Mouse (Mus musculus): ENCODE measurements at regions not wholly inside any gene's neighbourhood (a gene's known extent, or its start where the extent isn't known, plus 50 kb on each side); places are given as distances from the start of the nearest gene placed in this dataset.
A peak's percentile ranks its signal among the peaks of the same experiment; 100 is the strongest.

DNA sequence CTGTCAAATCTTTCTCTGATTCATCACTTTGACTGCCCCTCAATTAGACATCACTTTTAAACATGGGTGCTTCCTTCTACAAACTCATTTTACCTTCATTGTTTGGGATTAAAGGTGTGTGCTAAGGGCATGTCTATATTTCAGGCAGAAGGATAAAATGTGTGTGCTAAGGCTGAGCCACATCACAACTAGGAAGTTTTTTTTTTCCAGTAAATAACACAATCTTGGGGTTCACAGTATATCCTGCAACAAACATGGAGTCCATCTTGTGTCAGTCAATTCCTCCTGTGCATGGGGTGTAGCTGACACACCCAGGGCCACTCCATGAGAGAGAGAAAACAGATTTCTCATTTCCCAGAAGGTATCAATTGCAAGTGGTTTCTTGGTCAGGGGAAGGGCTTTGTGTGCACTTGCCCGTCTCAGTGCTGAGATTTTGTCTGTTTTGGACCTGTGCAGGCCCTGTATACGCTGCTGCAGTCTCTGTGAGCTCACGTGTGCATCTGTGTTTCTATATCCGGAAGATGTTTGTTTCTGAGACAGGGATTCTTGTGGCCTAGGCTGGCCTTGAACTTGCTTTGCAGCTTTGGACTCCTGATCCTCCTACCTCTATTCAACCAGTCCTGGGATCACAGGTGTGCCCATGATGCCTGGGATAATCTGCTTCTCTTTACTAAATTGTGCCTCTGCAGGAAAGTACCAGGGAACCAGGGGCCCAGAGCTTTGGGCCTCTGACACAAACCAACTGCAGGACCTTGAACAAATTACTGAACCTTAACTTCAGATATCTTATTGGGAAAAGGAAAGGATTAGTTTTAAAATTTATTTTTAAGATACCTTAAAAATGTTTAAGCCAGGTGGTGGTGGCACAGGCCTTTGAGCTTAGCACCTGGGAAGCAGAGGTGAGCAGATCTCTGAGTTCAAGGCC is 63.9 kb upstream of the Cpsf6 start:
- intact Hi-C loops (cut with DNase I): no loop called here
- no peak for TF ChIP-seq CTCF (IDR thresholded peaks at IDR 0.05)
- Histone ChIP-seq H3K4me3 (no peak overlapping the region), H3K27ac (no peak overlapping the region)
- no peak for DNase-seq

DNA sequence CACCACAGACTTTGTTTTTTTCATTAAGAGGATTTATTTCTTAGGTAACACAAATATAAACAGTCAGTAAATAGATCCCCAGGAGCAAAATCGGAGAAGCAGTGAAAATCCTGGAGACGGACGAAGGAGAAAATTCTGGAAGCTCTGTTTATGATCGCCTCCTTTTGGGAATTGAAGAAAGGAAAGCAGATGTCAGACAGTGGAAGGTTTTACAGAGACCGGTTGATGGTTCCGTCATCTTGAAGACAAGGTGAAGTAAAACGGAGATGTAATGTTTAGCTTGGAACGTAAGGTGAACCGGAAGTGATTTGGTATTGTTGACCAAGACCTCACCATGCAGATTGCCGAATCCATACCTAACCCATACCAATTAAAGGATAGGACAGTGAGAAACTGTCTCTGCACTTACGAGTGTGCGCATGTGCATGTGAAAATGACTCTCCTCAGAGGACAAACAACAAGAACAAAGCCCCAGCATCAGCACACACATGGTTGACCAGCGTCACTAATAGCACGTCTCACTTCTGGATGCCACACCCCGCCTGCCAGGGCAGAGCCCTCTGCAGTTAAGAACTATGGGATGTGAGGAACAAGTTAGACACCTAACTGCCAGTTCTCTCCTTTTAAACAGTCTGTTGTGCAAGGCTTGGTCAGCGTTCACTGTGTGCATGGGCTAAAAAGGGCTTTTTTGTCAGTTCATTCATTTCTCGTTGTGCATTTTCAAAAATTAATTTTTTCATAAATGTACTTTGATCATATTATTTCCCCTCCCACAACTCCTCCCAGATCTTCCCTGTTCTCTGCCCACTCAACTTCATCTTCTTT is 62.4 kb upstream of the Cpsf6 start:
- DNase-seq: no peak
- no peak for TF ChIP-seq CTCF (IDR thresholded peaks at IDR 0.05)

DNA sequence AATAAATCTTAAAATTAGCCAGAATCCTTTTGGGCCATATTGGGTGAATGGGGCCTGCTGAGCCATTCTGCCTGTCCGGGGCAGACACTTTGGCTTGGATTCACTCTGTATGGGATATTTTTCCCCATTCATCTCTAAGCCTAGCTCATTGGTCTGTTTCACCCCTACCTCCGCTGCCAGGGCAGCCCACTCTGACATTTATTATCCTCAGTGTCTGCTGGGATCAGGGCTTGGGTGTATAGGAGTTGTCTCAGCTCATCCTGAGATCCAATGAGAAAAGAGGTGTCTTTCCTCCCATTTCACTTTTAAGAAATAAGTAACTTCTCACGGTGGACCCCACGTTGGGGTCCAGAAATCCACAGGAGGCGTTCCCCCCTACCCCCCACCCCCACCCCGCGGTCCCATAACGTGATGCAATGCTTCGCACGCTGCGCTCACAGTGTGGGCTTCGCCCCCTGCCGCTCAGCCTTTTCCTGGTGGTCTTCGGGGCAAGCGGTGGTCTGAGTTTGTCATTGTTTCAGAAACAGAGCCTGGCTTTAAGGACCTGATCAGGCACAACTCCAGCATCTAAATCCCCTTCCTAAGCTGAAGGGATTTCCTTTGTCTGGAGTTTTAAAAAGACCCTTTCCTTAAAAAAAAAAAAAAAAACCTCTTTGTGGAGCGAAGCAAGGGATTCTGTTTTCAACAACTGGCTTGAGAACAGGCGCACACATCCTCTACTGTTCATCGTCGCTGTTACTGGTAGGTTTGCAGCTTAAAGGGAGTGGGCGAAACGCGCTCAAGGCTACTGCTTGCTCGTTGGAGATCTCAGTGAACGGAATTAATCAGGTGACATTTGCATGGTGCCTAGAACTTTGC is 61.5 kb upstream of the Cpsf6 start:
- intact Hi-C loops (cut with DNase I): no loop called here
- H3K27ac ChIP-seq: no peak overlapping the region
- no peak overlapping the region for H3K4me3 ChIP-seq
- DNase-seq: no peak
- TF ChIP-seq CTCF (IDR thresholded peaks at IDR 0.05): no peak

More for the DNA sequence above, 62.4 kb upstream of the Cpsf6 start:
- intact Hi-C loops (cut with DNase I): no loop called here
- Histone ChIP-seq H3K27ac (no peak overlapping the region), H3K4me3 (no peak overlapping the region)

DNA sequence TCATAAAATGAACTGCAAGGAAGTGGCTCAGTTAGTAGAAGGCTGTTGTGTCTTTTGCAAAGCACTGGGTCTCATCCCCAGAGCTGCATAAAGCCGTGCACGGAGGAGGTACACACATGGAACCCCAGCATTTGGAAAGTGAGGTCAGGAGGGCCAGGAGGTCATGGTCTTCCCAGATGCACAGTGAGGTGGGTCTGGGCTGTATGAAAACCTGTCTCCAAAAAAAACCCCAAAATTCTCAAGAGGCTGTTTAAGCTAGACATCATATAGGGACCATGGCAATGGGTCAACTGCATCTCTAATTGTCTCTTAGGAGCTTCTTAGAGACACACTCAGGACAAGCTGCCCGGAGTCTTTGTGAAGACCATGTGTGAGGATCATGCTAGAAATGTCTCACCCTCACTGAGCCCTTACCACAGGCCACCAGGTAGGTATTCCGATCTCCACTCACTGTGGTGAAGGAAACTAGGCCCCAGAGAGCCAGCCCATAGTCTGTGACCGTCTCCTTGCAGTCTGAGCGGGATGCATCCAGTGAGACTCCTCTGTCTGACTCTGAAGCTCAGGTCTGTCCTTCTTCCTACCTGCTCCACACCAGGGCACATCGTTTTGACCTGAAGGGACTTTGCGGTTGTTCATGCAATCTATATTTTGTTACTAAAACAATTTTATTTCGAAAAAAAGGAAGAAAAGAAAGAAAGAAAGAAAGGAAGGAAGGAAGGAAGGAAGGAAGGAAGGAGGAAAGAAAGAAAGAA is 60.6 kb upstream of the Cpsf6 start:
- H3K4me3 ChIP-seq: no peak overlapping the region
- intact Hi-C loops (cut with DNase I): no loop called here
- no peak for TF ChIP-seq CTCF (IDR thresholded peaks at IDR 0.05)
- DNase-seq: no peak
- no peak overlapping the region for H3K27ac ChIP-seq

DNA sequence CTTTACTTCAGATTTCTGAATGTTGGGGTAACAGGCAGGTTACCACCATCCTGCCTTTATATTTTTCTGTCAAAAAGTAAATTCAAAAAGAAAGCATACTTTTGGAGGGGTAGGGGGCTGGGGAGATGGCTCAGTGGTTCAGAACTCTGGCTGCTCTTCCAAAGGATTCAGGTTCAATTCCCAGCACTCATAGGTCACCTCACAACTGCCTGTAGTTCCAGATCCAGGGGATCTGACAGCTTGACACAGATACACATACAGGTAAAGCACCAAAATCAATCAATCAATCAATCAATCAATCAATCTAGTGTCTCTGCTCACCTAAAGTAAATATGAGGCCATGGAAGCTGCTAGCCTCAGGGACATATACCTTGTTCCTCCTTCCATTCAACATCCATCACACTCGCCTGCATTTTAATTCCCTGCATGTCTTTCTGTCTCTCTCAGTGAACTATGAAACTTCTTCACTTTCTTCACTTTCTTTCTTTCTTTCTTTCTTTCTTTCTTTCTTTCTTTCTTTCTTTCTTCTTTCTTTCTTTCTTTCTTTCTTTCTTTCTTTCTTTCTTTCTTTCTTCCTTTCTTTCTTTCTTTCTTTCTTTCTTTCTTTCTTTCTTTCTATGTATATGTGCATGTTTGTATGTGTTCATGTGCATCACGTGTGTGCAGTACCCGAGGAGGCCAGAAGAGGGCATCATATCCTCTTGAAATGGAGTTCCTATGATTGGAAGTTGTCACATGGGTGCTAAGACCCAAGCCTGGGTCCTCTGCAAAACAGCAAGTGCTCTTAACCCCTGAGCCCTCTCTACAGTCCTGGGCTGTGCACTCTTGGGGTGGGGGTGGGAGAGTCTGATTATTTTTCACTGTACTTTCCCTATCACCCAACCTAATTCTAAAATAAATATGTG is 59.6 kb upstream of the Cpsf6 start:
- Histone ChIP-seq H3K4me3 (no peak overlapping the region), H3K27ac (no peak overlapping the region)
- no peak for DNase-seq
- intact Hi-C loops (cut with DNase I): no loop called here
- no peak for TF ChIP-seq CTCF (IDR thresholded peaks at IDR 0.05)

DNA sequence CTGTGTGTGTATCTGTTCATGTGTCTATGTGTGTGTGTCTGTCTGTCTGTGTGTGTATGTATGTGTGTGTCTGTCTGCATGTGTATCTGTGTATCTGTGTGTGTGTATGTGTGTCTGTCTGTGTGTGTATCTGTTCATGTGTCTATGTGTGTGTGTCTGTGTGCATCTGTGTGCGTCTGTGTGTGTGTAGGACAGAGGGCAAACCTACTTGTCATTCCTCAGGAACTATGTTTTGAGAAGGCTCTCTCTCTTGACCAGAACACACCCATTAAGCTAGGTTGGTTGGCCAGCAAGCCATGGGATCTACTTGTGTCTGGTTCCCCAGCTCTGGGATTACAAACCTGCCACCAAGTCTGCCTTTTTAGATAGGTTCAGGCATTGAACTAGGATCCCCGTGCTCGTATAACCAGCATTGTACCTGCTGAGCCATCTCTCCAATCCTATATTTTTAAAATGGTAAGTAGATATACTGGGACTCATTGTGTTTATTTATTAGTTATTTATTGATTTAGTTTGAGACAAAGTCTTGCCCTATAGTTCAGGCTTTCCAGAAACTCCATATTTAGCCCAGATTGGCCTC is 58.9 kb upstream of the Cpsf6 start:
- H3K4me3 ChIP-seq: no peak overlapping the region
- intact Hi-C loops (cut with DNase I): no loop called here
- no peak for TF ChIP-seq CTCF (IDR thresholded peaks at IDR 0.05)

DNA sequence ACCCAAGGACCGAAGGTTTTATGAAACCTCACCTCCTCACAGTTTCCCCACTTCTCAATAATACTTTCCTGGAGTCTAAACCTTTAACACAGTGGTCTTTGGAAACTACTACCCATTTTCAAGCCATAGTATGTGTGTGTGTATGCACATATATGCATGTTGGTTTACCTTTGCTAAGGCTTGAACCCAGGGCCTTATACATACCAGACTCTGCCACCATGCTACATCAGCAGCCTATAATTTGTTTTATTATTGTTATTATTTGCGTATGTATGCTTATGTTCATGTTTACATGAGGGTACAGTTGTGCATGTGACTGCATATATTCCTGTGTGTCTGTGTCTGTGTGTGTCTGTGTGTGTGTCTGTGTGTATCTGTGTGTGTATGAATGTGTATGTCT is 58.2 kb upstream of the Cpsf6 start:
- Histone ChIP-seq H3K4me3 (no peak overlapping the region), H3K27ac (no peak overlapping the region)
- TF ChIP-seq CTCF (IDR thresholded peaks at IDR 0.05): no peak
- DNase-seq: no peak
- intact Hi-C loops (cut with DNase I): no loop called here

More for the DNA sequence above, 58.9 kb upstream of the Cpsf6 start:
- DNase-seq: no peak
- H3K27ac ChIP-seq: no peak overlapping the region

DNA sequence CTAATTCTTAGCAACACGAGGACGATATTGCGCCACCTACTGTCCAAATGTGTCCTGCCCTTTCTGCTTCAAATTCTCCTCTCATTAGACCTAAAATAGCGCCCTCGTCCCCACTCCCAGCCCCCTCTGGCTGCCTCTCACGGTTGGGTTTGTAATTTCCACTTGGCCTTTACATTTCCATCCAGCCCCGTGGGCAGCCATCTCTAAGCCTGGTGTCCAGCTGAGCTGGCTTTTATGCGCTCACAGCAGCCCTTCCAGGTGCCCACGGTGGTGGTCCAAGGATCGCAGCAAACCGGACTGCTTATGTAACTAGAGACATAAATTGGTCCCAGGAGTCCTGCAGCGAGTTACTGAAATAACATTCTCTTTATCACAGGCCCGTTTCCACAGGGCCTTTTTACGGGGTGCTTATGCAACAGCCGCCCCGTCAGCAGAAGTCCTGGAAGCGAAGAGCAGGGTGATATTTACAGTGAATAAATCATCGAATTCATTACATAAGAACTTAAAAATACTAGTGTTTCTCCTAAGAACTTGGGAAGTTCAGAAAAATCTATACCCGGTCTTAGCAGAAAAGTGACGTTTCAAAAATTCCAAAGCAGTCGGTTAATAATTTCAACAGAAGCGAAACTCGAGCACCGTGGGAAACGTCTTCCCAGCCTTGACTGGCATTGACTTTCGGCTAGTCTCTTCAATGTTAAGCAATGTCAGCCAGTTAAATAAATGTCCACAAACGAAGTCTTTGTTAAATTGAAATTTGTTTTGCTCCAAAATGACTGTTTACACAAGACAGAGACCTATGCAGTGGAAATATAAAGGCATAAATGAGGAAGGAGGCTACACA is 57.3 kb upstream of the Cpsf6 start:
- Histone ChIP-seq H3K4me3 (peak overlapping the region; percentile 61), H3K27ac (peak overlapping the region; percentile 67)
- intact Hi-C loops (cut with DNase I): no loop called here
- TF ChIP-seq CTCF (IDR thresholded peaks at IDR 0.05): peak; percentile 65
- peak; percentile 45 for DNase-seq

DNA sequence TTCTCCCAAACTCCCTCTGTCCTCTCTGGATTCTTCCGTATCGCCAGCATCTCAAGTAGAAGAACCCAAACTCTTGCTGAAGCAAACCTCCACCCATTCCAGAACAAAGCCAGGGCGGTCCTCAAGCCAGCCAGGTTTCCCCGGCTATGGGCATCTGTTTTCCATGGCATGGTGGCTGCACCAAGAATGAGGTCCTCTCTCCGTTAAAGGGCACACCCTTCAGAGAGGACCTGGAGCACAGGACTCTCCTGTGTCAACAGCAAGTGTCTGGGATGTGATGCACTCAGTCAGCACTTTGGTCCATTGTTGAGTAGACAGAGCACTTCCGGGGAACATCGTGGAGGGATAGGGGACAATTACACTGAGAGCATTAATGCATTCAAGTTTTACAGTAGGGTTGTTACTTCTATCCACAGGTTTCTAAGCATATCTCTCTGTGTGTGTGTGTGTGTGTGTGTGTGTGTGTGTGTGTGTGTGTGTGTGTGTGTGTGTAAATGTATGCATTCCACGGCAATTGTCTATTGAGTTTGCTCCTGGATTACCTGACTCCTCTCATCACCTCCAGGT is 56.6 kb upstream of the Cpsf6 start:
- no peak overlapping the region for H3K27ac ChIP-seq
- no peak for DNase-seq
- H3K4me3 ChIP-seq: peak overlapping the region; percentile 61
- intact Hi-C loops (cut with DNase I): no loop called here
- TF ChIP-seq CTCF (IDR thresholded peaks at IDR 0.05): no peak

Measured in gastrocnemius, adult 2 months (tissue).